Mouse (Mus musculus): ENCODE results near the gene Ankrd12.

Gene Ankrd12

DNA sequence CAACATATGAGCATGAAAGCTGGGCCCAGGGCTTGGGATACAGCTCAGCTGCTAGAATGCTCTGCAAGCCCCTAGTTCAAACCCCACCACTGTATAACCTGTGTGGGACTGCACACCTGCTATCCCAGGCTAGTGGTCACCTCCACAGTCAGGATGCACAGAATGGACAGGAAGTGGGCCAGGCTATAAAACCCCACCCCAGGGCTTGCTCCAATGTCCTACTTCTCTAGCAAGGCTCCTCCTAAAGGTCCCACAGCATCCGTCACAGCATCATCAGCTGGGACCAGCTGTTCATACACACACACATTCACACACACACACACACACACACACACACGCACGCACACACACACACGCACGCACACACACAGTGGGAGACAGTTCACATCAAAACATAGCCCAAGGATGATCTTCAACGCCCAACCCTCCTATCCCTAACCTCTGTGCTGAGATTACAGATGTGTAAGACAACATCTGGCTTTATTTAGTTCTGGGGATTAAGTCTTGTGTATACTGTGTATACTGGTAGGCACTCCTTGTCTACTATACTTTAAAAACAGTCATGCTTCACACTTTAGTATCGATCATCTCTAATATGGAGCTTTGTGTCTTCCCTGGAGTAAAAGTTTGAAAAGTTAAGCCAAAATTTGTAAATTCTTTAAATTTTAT lies 146.6 kb downstream of the Ankrd12 start:
- no peak for DNase-seq (ENCODE audit: low spot score in 2 of 2)

DNA sequence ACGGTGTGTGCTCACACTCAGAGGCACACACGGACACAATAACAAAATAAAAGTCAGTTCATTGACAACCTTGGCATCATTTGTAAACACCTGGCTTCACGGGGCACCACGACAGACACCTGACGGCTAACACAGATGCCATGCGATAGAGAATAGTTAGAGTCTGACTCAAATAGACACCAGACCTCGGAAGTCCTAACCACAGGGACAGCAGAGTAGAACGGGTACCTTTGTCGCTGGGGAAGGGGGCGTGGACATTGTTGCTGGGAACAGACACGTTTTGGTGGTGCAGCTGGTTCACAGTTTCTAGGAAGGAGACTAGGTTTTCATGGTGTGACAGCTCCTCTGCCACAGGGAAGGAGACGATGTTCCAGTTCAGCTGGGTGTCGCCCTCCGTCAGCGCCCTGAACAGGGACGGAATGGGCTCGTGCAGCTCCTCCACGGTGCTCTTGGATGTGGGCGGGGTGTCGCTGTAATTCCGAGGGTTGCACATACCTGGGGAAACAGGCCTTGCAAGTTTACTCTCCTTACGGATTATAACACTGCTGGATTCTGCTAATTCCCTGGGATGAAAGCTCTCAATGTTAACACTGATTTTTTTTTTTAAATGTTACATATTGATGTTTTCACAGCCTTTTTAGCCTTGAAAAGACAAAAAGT lies 147.4 kb downstream of the Ankrd12 start:
- no peak for DNase-seq (ENCODE audit: low spot score in 2 of 2)

DNA sequence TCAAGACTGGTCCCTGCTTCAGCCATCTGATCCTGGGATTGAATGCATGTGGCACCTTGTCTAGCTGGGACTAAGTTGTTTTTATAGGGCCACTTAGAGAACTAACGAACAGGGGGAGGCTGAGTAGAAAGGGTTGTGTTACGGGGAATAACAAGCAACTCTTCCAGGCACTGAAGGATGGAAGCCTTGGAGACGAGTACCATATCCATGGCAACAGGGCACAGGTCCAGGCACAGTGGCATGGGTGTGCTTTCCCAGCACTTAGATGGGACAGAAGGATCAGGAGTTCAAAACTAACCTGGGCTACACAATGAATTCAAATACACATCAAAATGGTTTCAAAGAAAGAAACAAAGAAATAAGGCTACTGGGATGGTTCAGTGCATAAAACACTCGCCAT lies 149.8 kb downstream of the Ankrd12 start:
- DNase-seq (ENCODE audit: low spot score in 2 of 2): no peak

DNA sequence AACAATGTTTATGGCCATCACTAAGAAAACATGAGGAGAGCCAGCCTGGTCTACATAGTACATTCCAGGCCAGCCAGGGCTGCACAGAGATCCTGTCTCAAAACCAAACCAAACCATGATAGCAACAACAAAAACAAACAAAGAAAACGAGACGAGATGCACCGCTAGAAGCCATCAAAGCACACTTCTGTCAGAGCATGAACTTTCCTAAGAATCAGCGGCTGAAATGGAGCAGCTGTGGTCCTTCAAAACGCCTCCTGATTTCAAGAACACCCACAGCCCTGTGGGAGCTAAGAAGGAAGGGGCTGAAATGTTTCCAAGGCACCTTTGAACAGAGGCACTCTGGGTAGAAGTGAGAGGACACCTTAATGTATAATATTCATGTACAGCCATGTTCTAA lies 152.7 kb downstream of the Ankrd12 start:
- no peak for DNase-seq (ENCODE audit: low spot score in 2 of 2)

DNA sequence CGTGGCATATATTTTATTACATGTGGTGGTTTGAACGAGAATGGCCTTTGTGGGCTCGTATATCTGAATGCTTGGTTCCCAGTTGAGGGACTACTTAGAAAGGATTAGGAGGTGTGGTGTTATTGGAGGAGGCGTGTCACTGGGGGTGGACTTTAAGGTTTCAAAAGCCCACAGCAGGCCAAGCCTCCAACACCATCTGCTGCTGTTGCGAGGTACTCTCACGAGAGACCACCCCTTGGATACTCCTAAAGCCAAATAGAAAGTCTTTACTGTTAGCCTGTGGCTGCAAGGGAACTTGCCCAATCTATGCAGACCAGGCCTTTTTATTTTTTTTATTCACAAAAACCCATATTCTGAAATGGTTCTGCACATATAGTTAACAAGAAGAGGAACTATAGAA lies 154.9 kb downstream of the Ankrd12 start:
- DNase-seq (ENCODE audit: low spot score in 2 of 2): no peak

DNA sequence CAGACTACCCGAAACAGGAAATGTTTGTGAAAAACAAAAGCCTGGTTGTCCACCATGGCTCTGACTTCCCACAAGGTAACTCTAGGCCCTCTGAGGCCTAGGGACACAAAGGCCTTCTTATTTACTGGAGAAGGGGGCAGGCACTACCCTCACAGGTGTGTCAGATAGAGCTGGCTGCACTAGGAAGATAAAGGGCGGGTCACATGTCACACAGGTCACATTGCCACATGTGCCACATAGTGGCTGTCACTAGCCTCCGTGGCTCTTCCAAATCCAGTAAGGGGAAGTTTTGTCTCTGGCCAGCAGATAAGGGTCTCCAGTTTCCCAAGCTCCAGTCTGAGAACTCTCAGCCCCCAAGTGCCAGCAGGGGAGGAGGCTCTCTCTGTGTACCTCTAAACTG lies 157.7 kb downstream of the Ankrd12 start:
- no peak for DNase-seq (ENCODE audit: low spot score in 2 of 2)

DNA sequence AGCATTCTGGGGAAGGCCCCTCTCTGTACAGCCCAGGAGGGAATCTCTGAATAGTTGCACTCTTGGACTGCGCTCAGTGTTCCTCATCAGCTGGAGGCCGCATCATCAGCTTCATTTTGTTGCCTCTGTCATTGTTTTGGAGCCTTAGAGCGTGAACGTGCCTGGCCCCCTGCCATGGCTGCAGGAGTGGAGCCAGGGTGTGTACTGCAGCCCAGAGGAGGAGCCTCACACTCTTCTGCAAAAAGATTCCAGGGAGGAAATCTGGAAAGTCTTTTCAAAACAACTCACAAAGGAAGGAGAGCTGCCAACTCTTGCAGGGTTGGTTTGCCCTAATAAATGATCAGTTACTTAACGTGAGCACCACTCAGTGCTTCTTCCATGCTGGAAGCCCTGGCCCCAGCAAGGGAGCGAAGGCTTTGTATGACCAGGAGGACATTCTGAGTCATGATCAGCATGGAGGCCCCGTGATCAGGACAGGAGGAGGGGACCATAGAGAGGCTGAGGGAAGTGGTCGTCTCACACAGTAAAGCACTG lies 160.7 kb downstream of the Ankrd12 start:
- peak; percentile 60 to 84 for DNase-seq (ENCODE audit: low spot score in 2 of 2)

All from urinary bladder, adult 18-20 months (tissue).